Mouse (Mus musculus): ENCODE data around the gene Cfap20. TPM values are rescaled to one million over a fixed set of nuclear protein-coding genes. Genes with fewer than 3 reads are reported as not detected.
"Not testable (repeated sequence)": the region's sequence is repeated elsewhere in the genome, so short reads cannot be mapped to it uniquely, and the experiment has no call there.

The Cfap20 gene
- total RNA-seq, 2 experiments from 2014 or later: 17.5 to 25.3 TPM

DNA sequence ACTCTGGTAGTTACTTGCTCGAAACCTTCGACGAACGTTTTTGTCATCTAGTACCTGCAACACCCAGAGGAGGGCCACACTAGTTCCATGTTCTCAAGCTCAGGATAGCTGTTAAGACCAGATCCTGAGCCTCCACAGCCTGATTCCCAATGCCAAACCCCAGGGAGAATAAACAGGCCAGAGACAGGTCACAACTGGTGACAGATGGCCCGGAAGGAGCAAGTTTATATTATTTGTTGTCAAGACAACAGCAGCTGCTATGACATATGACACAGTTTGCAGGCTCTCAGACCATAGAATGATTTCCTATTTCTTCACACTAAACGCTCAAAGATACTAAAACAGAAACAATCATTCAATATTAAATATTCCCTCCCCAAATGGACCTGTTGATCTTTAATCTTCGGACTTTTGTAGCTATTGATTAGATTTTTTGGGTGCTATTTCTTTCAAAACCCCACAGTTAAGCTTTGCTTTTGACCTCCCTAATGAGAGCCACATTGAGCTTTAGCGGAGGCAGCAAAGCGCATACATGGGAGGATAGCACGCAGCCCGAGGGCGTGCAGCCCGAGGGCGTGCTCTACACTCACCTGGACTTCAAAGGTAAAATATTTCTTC, 12.4 kb downstream of the Cfap20 start:
- DNase-seq: no peak

DNA sequence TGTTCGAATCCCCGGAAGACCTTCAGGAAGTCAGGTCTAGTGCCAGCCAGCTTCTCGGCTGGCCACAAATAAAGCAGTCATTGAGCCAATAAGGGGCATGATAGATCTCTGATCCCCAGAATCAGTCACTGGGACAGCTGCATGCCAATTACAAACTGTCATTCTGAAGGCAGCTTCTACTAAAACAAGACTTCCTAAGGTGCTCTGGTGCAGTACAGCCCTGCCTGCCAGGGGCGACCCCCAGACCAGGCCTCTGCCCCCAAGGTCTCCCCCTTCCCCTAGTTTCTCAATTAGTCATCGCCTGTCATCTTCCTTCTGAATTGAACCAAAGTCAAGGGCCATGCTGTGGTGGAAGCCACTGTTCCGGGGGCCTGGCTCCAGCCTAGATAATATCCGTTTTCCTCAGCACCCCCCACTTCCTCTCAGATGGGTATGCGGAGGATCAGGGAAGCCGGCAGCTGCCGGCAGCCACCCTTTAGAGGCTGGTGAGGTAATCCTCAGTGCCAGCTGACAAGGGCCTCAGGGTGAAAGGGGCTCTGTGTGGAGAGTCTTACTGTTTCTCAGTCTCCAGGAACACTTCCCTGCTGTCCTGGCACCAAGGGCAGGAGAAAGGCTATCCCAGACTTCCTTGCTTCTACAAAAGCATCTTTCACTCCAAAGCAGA, 23.2 kb downstream of the Cfap20 start:
- DNase-seq: peak; percentile 21 to 59

DNA sequence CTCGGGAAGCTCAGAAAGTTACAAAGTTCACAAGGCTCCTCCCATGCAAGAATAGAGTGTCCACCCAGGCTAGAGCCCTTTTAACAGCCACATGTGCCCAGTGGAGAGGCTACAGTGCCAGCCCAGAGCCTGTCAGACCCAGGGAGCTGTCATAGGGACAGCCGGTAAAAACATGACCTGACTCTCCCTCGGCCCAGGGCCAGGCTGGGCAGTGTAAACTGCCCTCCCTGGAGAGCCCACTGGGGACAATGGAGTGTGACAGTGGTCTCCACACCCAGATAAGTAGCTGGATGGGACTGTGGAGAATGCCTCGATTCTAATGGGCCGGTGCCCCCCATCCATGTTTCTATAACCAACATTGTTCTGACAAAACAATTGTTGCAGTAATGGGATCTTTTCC, 25.2 kb downstream of the Cfap20 start:
- peak in 1 of 2 experiments; percentile 22 for DNase-seq

DNA sequence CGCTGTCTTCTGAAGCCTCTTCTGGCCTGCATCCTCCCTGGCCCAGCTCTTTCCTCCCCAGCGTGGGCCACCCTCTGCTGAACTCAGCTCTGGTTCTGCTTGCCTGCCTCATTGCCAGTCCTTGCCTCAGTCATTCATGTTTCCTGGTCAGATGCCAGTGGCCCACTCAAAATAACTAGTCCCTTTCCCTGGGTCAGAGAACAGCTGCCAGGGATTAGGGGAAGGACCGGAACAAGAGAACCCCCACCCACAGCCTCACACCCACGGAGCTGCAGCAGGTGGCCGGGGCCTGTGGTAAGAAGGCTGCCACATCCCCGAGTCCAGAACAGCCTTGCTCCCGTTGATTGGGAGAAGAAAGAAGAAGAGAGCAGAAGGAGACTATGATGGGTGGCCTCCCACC, 33.6 kb downstream of the Cfap20 start:
- DNase-seq: no peak

DNA sequence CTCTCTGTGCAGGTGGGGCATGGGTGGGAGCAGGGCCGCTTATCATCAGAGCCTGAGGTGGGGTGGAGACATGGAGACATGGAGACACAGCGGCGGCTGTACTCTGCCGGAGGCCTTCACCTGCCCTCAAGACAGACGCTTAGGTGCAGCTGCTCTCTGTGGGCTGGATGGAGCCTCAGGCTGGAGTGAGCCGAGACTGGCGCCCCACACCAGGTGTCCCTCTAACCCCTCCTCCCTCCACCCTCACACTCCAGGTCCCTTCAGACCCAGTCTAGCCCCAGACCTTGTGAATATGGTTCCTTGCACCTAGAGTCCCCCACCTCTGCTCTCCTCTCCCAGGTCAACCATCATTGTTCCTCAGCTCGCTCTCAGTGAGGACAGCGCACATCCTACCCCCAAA, 35.5 kb downstream of the Cfap20 start:
- DNase-seq: no peak

DNA sequence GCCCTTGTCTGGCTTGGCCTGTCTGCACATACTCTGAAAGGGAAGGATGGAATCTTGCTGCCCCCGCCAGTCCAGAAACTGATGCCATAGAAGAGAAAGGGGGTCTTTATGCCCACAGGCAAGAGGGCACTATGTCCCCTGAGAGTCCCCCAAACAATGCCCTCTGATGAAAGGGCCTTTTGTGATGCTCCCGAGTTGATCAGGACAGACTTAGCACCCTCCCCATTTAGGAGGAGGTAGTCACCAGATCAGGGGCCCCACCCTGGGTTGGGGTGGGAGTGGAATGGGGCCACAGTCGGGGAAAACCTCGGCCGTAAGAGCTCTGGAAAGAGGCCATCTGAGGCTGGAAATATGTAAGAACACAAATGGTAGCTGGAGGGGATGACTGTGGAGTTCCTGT, 37.5 kb downstream of the Cfap20 start:
- DNase-seq: no peak

DNA sequence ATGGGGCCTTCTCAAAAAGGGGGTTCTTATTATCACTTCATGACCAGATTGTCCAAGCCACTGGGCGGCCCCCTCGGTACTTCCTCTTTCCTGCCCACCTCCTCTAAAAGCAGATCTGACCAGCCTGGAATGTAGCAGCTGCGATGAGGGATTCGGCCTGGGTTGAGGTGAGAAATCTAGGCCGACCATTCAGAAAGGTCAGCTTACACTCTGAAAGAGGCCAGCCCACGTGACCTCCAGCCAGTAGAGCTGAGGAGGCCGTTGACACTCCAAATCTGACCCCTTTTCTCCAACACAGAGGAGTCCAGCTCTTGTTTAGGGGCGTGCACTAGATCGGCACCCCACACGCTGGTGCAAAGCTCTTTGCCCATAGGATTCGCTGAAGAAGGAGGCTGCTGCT, 37.9 kb downstream of the Cfap20 start:
- peak in 1 of 2 experiments; percentile 5 for DNase-seq

DNA sequence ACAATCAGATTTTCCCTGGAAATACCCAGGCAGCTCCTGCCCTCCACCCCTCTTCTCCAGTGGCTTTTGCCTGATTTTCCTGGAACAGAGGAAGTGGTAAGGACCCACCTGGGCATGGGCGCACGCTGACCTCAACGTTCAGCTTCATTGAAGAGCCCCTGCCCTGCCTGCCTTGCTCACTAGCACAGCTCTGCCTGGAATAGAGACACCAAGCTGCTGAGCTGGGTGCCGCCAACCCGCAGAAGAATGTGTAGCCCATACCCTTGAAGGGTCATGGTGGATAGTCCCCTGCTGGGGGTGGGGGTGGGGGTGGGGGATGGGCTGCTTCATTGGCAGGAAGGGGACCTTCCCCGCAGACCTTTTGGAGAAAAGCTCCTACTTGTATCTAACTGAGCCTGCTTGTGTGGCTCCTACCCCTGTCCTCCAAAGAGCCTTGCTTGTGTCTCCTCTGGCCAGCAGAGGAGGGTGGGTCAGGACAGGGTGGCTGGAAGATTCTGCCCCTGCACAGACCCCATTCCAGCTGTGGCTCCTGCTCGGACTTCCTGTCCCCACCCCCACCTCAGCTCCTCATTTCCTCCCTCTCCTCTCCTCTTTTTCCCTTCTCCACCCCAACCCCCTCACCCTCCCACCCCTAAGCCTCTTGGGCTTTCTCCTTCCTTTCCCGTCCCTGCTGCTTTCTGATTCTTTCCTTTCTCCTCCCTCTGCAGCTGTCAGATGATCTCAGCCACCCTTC, 39.3 kb downstream of the Cfap20 start:
- no peak for DNase-seq

DNA sequence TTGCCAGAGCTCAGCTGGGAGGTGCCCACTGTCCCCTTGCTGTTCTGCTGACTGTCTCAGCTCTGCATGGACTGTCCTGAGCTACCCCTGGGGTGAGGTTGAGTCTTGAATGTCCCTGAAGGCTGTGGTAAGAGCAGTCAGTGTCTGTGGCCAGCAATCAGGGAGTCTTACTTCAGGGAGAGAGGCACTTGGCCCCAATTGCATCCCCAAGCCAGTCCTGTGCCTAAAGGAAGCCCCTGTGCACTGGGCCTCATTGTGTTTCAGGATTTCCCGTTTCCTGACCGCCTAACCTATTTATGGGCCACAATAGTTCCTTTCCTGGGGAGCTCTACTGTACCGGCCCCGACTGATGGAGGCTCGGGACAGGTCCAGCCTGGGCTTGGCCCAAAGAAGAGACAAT, 42.1 kb downstream of the Cfap20 start:
- peak; percentile 43 to 84 for DNase-seq

DNA sequence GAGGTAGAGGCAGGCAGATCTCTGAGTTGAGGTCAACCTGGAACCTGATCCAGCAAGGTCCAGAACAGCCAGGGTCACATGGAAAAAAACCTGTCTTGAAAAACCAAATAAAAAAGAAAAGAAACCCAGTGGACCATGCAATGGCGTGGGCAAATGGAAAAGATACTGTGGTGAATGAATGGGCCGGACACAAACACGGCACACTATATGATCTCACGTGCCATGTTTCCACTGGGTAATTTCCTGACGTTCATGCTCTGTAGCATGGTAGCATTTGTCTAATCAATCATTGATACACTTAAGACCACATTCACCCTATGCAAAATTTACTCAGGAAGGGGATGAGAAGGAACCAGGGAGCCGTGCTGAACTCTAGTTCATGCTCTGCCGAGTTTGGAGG, 43.6 kb downstream of the Cfap20 start:
- DNase-seq: no peak

DNA sequence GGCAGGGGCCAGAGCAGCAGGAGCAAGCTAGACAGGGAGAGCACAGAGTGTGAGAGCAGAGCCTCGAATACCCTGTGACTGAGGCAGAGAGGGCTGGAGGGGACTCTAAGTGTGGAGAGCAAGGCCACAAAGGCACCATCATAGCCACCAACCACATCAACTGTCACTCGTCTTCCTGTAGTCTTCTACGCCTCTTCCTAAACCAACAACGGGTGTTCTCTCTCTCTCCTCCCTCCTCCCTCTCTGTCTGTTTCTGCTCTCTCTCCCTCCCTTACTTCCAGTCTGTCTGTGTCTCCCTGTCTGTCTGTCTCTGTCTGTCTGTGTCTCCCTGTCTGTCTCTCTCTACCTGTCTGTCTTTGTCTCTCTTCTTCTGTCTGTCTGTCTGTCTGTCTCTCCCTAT, 44.4 kb downstream of the Cfap20 start:
- no peak for DNase-seq

DNA sequence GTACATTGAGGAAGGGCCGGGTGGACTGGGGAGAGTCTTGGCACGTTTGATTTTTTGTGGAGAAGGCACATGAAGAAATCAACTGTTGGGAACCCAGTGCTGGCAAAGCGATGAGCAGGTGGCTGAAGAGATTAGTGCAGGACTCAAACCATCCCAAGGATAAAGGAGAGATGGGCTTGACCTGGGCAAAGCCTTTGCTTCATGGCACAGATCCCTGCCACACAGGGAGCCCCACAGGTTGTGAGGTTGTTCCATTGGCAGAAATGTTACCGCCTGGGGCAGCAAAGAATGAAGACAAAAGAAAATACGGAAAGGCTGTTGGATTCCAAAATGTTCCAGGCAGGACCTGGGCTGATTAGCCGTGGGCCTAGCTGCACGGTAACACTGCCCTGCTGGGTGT, 46.7 kb downstream of the Cfap20 start:
- no peak for DNase-seq

DNA sequence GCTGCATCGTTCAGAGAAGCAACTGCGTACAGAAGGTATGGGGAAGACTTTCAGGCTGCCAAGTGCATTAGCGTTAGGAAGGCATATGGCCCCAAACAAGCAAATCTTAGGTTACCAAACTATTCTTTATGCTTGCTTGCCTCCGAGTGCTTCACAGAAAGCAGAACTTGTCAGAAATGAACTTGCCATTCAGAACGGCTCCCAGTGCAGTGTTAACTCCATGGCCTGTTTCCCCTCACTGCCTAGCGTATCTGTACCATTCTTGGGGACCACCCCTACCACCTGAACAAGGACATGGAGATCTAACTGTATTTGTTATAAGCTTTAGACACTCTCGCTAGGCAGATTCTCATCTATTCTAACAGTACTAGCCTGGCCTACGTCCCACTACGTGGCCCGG, 47.4 kb downstream of the Cfap20 start:
- DNase-seq: no peak

DNA sequence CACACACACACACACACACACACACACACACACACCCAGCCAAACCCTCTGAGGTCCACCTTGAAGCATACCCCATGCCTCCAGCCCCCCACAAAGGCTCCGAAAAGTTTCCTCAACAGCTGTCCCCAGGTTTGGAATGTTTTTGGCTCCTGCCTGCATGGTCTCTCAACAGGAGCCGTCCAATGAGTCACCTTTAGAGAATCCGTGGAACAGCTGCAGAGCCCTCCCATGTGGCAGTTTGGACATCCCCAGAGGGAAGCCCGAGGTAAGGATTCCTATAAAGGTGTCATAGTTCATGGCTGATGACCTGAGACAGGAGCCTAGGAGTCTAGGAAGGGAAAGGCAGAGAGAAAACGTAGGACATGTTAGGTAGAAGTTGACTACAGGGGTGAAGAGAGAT, 48.6 kb downstream of the Cfap20 start:
- DNase-seq: no peak

DNA sequence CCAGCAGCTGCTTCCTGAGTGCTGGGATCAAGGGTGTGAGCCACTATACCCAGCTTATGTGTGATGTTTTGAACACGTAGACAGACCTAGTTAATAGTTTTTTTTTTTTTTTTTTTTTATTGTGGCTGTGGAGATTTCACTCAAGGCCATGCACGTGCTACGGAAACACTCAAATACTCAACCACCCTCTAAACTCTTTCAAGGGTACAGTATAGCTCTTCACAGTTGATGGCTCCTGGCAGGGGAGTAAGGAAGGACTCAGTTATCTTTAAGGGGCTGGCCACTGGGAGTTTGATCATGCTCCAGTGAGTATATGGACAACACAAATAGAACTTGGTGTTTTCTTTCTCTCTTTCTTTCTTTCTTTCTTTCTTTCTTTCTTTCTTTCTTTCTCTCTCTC, 50.2 kb downstream of the Cfap20 start:
- no peak for DNase-seq

DNA sequence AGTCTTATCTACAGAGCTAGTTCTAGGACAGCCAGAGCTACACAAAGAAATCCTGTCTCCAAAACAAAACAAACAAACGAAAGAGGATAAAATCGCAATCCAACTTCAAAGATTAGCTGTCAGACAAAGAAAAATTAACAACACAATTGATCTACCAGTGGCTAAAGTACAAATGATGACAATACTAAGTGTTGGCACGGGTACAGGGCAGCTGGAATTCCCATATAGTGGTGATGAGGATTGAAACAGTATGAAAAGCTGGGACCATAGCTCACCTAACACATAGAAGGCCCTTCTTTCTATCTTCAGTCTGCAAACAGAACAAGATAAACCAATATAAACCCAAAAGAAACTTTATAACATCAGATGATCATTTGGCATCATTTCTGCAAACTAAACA, 53.1 kb downstream of the Cfap20 start:
- peak in 1 of 2 experiments; percentile 64 for DNase-seq

DNA sequence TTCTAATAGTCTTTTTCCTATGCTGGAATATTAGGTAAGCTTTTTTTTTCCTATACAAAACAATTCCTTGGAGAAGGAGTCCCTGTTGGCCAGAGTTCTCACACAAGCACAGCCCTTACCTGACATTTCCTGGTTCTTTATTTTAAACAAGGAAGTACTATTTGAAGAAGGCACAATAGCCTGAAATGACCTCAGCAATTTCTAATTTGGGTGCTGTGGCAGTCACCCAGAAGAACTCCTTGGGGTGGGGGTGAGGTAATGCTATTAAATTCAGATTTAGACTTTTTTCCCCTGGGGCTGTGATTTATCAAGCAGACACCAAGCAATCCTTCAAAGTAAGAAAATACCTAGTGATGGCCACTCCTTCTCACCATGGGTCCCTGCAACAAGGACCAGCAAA, 53.7 kb downstream of the Cfap20 start:
- DNase-seq: peak; percentile 64 to 76

DNA sequence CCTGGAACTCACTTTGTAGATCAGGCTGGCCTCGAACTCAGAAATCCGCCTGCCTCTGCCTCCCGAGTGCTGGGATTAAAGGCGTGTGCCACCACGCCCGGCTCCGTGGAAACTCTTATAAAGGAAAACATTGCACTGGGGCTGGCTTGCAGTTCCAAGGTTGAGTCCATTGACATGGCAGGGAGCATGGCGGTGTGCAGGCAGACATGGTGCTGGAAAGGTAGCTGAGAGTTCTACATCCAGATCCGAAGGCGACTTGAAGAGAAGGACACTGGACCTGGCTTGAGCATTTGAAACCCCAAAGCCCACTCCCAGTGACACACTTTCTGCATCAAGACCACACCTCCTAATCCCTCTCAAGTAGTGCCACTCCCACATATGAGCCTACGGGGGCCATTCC, 55.7 kb downstream of the Cfap20 start:
- DNase-seq: not testable (repeated sequence)

DNA sequence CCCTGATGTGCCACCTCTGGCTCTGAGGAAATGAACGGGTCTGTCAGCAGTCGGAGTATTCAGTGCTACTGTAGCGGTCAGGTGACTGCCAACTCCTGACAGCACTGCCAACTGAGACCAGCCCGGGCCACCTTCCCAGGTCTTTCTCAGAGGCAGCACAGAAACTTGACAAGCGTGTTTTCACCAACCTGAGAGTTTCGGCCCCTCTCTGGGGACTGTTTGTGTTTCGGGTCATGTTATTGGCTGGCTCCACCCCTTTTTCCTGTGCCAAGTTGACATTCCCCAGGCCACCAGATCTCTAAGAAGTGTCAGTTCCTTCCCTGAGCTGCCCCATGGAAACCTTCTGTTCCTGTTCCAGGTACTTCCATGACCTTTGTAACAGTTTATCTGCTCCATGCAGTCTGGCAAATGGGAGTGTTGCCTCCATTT, 56.8 kb downstream of the Cfap20 start:
- peak; percentile 70 to 81 for DNase-seq

DNA sequence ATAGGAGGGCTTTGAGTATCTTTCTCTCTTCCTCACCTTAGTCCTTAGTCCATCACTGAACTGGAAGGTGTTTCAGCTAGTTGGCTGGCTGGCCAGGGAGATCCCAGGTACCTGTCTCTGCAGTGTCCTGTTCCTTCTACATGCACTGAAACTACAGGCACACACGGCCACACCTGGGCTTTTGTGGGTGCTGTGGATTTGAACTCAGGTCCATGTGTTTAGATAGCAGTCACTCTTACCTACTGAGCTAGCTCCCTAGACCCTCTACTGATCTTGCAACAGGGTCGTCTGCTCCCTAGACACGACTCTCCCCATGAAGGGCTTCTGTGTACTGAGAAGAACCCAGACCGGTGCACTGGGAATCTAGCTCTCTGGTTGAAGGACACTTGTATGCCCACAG, 57.6 kb downstream of the Cfap20 start:
- DNase-seq: no peak

DNA sequence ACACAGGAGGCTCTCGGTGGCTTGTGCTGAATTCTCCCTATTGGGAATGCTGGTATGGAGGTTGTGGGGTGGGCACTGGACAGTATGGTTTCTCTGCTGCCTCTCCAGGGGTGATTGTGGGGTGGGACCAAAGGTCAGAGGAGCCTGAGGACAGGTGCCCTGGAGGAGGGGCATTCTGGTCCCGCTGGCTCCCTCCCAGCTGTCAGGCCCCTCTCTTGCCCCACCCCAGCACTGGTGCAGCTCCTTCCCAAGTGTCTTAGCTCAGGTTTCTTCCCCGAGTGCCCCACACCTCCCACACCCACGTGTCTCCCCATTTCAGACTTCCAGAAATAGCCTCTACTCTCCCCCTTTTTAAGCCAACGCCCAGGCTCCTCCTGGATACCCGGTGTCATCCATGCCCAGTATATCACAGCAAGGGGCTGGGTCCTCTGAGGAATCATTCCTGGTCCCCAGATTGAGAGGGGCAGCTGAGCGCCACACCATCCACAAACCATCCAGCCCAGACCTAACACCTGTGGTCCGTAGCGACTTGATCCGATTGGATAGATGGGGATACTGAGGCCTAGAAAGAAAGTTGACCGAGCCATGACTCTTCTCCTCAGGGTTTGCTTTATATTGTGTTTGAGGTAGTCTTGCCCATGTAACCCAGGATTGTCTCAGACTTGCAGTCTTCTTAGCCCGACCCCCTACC, 58.2 kb downstream of the Cfap20 start:
- no peak for DNase-seq

DNA sequence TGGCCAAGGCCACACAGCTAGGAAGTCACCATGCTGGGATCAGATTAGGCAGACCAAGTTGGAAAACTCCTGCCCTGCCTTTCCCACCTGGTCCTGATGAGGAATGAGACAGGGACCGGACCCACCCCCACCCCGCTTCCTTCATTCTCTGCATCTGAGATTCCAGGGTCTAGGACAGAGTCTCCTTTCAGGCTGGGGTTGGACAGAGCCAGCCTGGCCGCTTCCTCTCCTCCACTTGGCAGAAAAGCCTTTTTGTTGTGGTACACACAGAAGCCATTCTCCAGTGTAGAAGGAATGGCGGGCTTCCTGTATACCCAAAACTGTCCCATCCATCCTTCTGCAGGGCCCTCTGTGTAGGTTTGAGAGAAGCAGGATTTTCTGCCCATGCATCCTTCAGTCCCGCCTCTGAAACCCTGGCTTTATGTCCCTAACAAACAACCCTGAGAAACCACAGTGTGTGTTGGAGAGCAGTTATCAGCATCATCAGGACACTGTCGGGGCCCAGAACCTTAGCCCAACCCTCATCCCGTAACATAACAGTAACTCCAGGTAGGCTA, 59.2 kb downstream of the Cfap20 start:
- DNase-seq: no peak

DNA sequence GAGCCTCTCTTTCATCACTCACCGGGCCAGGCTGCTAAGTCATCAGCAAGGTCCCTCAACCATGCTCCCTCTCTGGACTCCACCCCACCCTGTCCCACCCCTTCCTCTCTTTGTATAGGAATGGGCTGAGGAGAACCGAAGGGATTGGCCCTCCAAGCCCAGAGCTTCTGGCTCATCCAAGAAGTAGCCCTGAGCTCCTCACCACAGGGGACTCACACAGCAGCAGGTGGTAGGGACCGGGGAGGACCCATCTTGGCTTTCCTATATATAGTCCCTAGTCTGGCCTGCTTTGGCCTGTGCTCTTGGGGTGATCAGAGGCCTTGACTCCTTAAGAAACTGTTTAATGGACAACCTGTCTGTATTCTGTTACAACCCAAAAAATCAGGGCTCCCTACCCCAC, 60.2 kb downstream of the Cfap20 start:
- DNase-seq: peak in 1 of 2 experiments; percentile 46
